Mouse (Mus musculus): ENCODE measurements around the gene Fam213a. TPM values are rescaled to one million over a fixed set of nuclear protein-coding genes. Genes with fewer than 3 reads are reported as not detected.
"Not testable (repeated sequence)": the region's sequence is repeated elsewhere in the genome, so short reads cannot be mapped to it uniquely, and the experiment has no call there.

Fam213a gene
- 3.2 TPM for polyA plus RNA-seq (2012; fragmentation: generic; extraction: Trizol)
- long read RNA-seq, experiment 1, partial matches to known transcripts, result 1 of 7 reads
- long read RNA-seq, experiment 1, other reads (novel, unspliced or antisense), result 1 of 7 reads
- long read RNA-seq, experiment 2, transcript Fam213a-201 (6 exons, 1,537 nt), result major isoform, 9 of 12 reads
- long read RNA-seq, experiment 2, partial matches to known transcripts, result 0 of 12 reads
- long read RNA-seq, experiment 2, other reads (novel, unspliced or antisense), result 0 of 12 reads

- H3ac ChIP-seq (ENCODE audit: control insufficient read depth, insufficient read length, low read depth), result peak within 1 kb of the TSS; percentile 12
- H3K79me2 ChIP-seq (ENCODE audit: control insufficient read depth, insufficient read depth), result no peaks in the 10 kb centered on the region
- no peaks in the 10 kb centered on the region for H3K36me3 ChIP-seq (ENCODE audit: control insufficient read depth, insufficient read depth)
- peak; percentile 40 for TF ChIP-seq USF1 (IDR thresholded peaks at IDR 0.05; ENCODE audit: low read depth)
- TF ChIP-seq FOSL1 (IDR thresholded peaks at IDR 0.05; ENCODE audit: insufficient read depth, low read length, poor library complexity, severe bottlenecking), result no peak
- peak within 1 kb of the TSS; percentile 14 for H3K4me3 ChIP-seq (ENCODE audit: insufficient read depth, poor library complexity, severe bottlenecking)
- no peaks in the 10 kb centered on the region for H3K27me3 ChIP-seq (ENCODE audit: control insufficient read depth, insufficient read depth, insufficient read length)
- H3K79me3 ChIP-seq (ENCODE audit: low read depth), result no peaks in the 10 kb centered on the region
These were observed at the start of gene Fam213a for GRCm38 (mm10) chr14:41013630-41014613. Gene Fam213a (minus strand): TSS chr14:41013788.

- not testable (repeated sequence) for H3K4me3 ChIP-seq (ENCODE audit: insufficient read depth, poor library complexity, severe bottlenecking); H3K79me2 ChIP-seq (ENCODE audit: control insufficient read depth, insufficient read depth)
These were observed 39.6 kb upstream of the Fam213a start for GRCm38 (mm10) chr14:41053190-41053589.

GRCm38 (mm10) chr14:41052481-41052880, 38.9 kb upstream of the Fam213a start:
- Histone ChIP-seq H3K79me3 (ENCODE audit: low read depth) (no peaks in the 10 kb centered on the region), H3ac (ENCODE audit: control insufficient read depth, insufficient read length, low read depth) (no peak overlapping the region), H3K79me2 (ENCODE audit: control insufficient read depth, insufficient read depth) (no peaks in the 10 kb centered on the region), H3K4me3 (ENCODE audit: insufficient read depth, poor library complexity, severe bottlenecking) (no peak overlapping the region), H3K27me3 (ENCODE audit: control insufficient read depth, insufficient read depth, insufficient read length) (no peaks in the 10 kb centered on the region), H3K36me3 (ENCODE audit: control insufficient read depth, insufficient read depth) (no peaks in the 10 kb centered on the region)
- TF ChIP-seq FOSL1 (IDR thresholded peaks at IDR 0.05; ENCODE audit: insufficient read depth, low read length, poor library complexity, severe bottlenecking), result no peak
- no peak for TF ChIP-seq MYOG (IDR thresholded peaks at IDR 0.05; ENCODE audit: control insufficient read depth, extremely low read depth, insufficient read length)
- no peak for TF ChIP-seq CEBPB (IDR thresholded peaks at IDR 0.05; ENCODE audit: low read depth)
- no peak for TF ChIP-seq USF1 (IDR thresholded peaks at IDR 0.05; ENCODE audit: low read depth)
- no peak for TF ChIP-seq MAX (IDR thresholded peaks at IDR 0.05)
- TF ChIP-seq MYOD1 (IDR thresholded peaks at IDR 0.05; ENCODE audit: control insufficient read depth, insufficient read length, low read depth), result no peak
- no peak for TF ChIP-seq CTCF (IDR thresholded peaks at IDR 0.05; ENCODE audit: control insufficient read depth, insufficient read depth, insufficient read length)

More at GRCm38 (mm10) chr14:41053190-41053589, 39.6 kb upstream of the Fam213a start:
- not testable (repeated sequence) for H3K27me3 ChIP-seq (ENCODE audit: control insufficient read depth, insufficient read depth, insufficient read length); H3K79me3 ChIP-seq (ENCODE audit: low read depth); H3ac ChIP-seq (ENCODE audit: control insufficient read depth, insufficient read length, low read depth); H3K36me3 ChIP-seq (ENCODE audit: control insufficient read depth, insufficient read depth)

- H3ac ChIP-seq (ENCODE audit: control insufficient read depth, insufficient read length, low read depth), result no peak overlapping the region
- TF ChIP-seq USF1 (IDR thresholded peaks at IDR 0.05; ENCODE audit: low read depth) (no peak), FOSL1 (IDR thresholded peaks at IDR 0.05; ENCODE audit: insufficient read depth, low read length, poor library complexity, severe bottlenecking) (no peak), MAX (IDR thresholded peaks at IDR 0.05) (no peak), CEBPB (IDR thresholded peaks at IDR 0.05; ENCODE audit: low read depth) (no peak), MYOD1 (IDR thresholded peaks at IDR 0.05; ENCODE audit: control insufficient read depth, insufficient read length, low read depth) (no peak), CTCF (IDR thresholded peaks at IDR 0.05; ENCODE audit: control insufficient read depth, insufficient read depth, insufficient read length) (no peak), MYOG (IDR thresholded peaks at IDR 0.05; ENCODE audit: control insufficient read depth, extremely low read depth, insufficient read length) (no peak)
- no peaks in the 10 kb centered on the region for H3K36me3 ChIP-seq (ENCODE audit: control insufficient read depth, insufficient read depth)
- no peaks in the 10 kb centered on the region for H3K27me3 ChIP-seq (ENCODE audit: control insufficient read depth, insufficient read depth, insufficient read length)
- H3K4me3 ChIP-seq (ENCODE audit: insufficient read depth, poor library complexity, severe bottlenecking), result no peak overlapping the region
- no peaks in the 10 kb centered on the region for H3K79me3 ChIP-seq (ENCODE audit: low read depth)
- no peaks in the 10 kb centered on the region for H3K79me2 ChIP-seq (ENCODE audit: control insufficient read depth, insufficient read depth)
These were observed 36.9 kb upstream of the Fam213a start for GRCm38 (mm10) chr14:41050471-41050870.

GRCm38 (mm10) chr14:41047402-41047801, 33.8 kb upstream of the Fam213a start:
- Histone ChIP-seq H3K79me3 (ENCODE audit: low read depth) (no peaks in the 10 kb centered on the region), H3ac (ENCODE audit: control insufficient read depth, insufficient read length, low read depth) (no peak overlapping the region), H3K36me3 (ENCODE audit: control insufficient read depth, insufficient read depth) (no peaks in the 10 kb centered on the region), H3K27me3 (ENCODE audit: control insufficient read depth, insufficient read depth, insufficient read length) (no peaks in the 10 kb centered on the region), H3K4me3 (ENCODE audit: insufficient read depth, poor library complexity, severe bottlenecking) (no peak overlapping the region), H3K79me2 (ENCODE audit: control insufficient read depth, insufficient read depth) (no peaks in the 10 kb centered on the region)
- TF ChIP-seq FOSL1 (IDR thresholded peaks at IDR 0.05; ENCODE audit: insufficient read depth, low read length, poor library complexity, severe bottlenecking), result no peak
- no peak for TF ChIP-seq CEBPB (IDR thresholded peaks at IDR 0.05; ENCODE audit: low read depth)

GRCm38 (mm10) chr14:41035146-41035798, 21.7 kb upstream of the Fam213a start:
- no peaks in the 10 kb centered on the region for H3K36me3 ChIP-seq (ENCODE audit: control insufficient read depth, insufficient read depth)
- H3K27me3 ChIP-seq (ENCODE audit: control insufficient read depth, insufficient read depth, insufficient read length), result no peaks in the 10 kb centered on the region
- H3ac ChIP-seq (ENCODE audit: control insufficient read depth, insufficient read length, low read depth), result no peak overlapping the region
- no peak overlapping the region for H3K4me3 ChIP-seq (ENCODE audit: insufficient read depth, poor library complexity, severe bottlenecking)
- TF ChIP-seq CTCF (IDR thresholded peaks at IDR 0.05; ENCODE audit: control insufficient read depth, insufficient read depth, insufficient read length) (peak; percentile 63), FOSL1 (IDR thresholded peaks at IDR 0.05; ENCODE audit: insufficient read depth, low read length, poor library complexity, severe bottlenecking) (no peak), MYOG (IDR thresholded peaks at IDR 0.05; ENCODE audit: control insufficient read depth, extremely low read depth, insufficient read length) (no peak), CEBPB (IDR thresholded peaks at IDR 0.05; ENCODE audit: low read depth) (no peak), USF1 (IDR thresholded peaks at IDR 0.05; ENCODE audit: low read depth) (no peak), MAX (IDR thresholded peaks at IDR 0.05) (no peak), MYOD1 (IDR thresholded peaks at IDR 0.05; ENCODE audit: control insufficient read depth, insufficient read length, low read depth) (no peak)
- no peaks in the 10 kb centered on the region for H3K79me3 ChIP-seq (ENCODE audit: low read depth)
- H3K79me2 ChIP-seq (ENCODE audit: control insufficient read depth, insufficient read depth), result no peaks in the 10 kb centered on the region
